Mouse (Mus musculus): ENCODE results near the gene Ankrd55.
"Not testable (repeated sequence)": the region's sequence is repeated elsewhere in the genome, so short reads cannot be mapped to it uniquely, and the experiment has no call there.

Ankrd55 gene

GRCm38 (mm10) chr13:112416410-112417162, 128.3 kb downstream of the Ankrd55 start:
- DNase-seq = no peak

GRCm38 (mm10) chr13:112417163-112417523, 128.9 kb downstream of the Ankrd55 start:
- DNase-seq = no peak

GRCm38 (mm10) chr13:112417861-112418423, 129.7 kb downstream of the Ankrd55 start:
- DNase-seq = no peak

GRCm38 (mm10) chr13:112418595-112418994, 130.3 kb downstream of the Ankrd55 start:
- DNase-seq = no peak

- DNase-seq = no peak
These were observed 136.0 kb downstream of the Ankrd55 start for GRCm38 (mm10) chr13:112424212-112424611.

GRCm38 (mm10) chr13:112424635-112425034, 136.4 kb downstream of the Ankrd55 start:
- DNase-seq = no peak

- no peak for DNase-seq
These were observed 137.0 kb downstream of the Ankrd55 start for GRCm38 (mm10) chr13:112425181-112425654.

- no peak for DNase-seq
These were observed 138.2 kb downstream of the Ankrd55 start for GRCm38 (mm10) chr13:112426265-112427135.

GRCm38 (mm10) chr13:112427136-112427470, 138.9 kb downstream of the Ankrd55 start:
- not testable (repeated sequence) for DNase-seq

GRCm38 (mm10) chr13:112427521-112427920, 139.3 kb downstream of the Ankrd55 start:
- no peak for DNase-seq

GRCm38 (mm10) chr13:112433271-112433670, 145.0 kb downstream of the Ankrd55 start:
- no peak for DNase-seq
